Mouse (Mus musculus) bone marrow, adult 2 months (tissue): ENCODE results near the gene Csf2rb2.
A peak's percentile ranks its signal among the peaks of the same experiment; 100 is the strongest.

ENCODE experiments used
- CTCF ChIP-seq: fragments of 200-500 bp; IDR thresholded peaks from 2 replicates; pipeline ENCODE4 v1.5.1; 2011; ENCODE audit warnings: low read length, control low read depth; ENCODE audit not compliant: control insufficient read depth, insufficient read depth
- POLR2A ChIP-seq: fragments of 200-500 bp; IDR thresholded peaks from 2 replicates; pipeline ENCODE4 v1.6.1; 2011; ENCODE audit warnings: low read depth, mild to moderate bottlenecking, control low read depth, low read length, borderline replicate concordance; ENCODE audit not compliant: control insufficient read depth

- TF ChIP-seq CTCF, result no peak
- TF ChIP-seq POLR2A, result 0 out of 2 replicates have a peak, but pooled peaks have one; percentile 18
Observed at GRCm38 (mm10) chr15:78258246-78258865, 47.2 kb downstream of the Csf2rb2 start.
